Mouse (Mus musculus) layer of hippocampus, adult 11-12 months (tissue): ENCODE measurements at regions not wholly inside any gene's neighbourhood (a gene's known extent, or its start where the extent isn't known, plus 50 kb on each side); places are given as distances from the start of the nearest gene placed in this dataset.

Experiments
- DNase-seq: peaks from one replicate; pipeline ENCODE4 v3.0.0; 2022; ENCODE audit warnings: low spot score

GRCm38 (mm10) chr3:66738201-66739062 lies 242.8 kb upstream of the Rsrc1 start:
- no peak for DNase-seq

GRCm38 (mm10) chr3:66739356-66740014 lies 241.7 kb upstream of the Rsrc1 start:
- no peak for DNase-seq

GRCm38 (mm10) chr3:66744133-66744913 lies 236.9 kb upstream of the Rsrc1 start:
- no peak for DNase-seq

GRCm38 (mm10) chr3:66746373-66747072 lies 234.7 kb upstream of the Rsrc1 start:
- peak; percentile 22 for DNase-seq

GRCm38 (mm10) chr3:66747073-66747710 lies 234.0 kb upstream of the Rsrc1 start:
- no peak for DNase-seq

- no peak for DNase-seq
These were observed 223.0 kb upstream of the Rsrc1 start for GRCm38 (mm10) chr3:66758141-66758540.

GRCm38 (mm10) chr3:66759841-66760240 lies 221.3 kb upstream of the Rsrc1 start:
- no peak for DNase-seq

- no peak for DNase-seq
These were observed 218.7 kb upstream of the Rsrc1 start for GRCm38 (mm10) chr3:66762446-66762845.

- no peak for DNase-seq
These were observed 183.7 kb upstream of the Rsrc1 start for GRCm38 (mm10) chr3:66797351-66798010.

- no peak for DNase-seq
These were observed 182.9 kb upstream of the Rsrc1 start for GRCm38 (mm10) chr3:66798292-66798691.

- DNase-seq, result no peak
These were observed 178.7 kb upstream of the Rsrc1 start for GRCm38 (mm10) chr3:66802538-66802937.

- DNase-seq, result no peak
These were observed 175.0 kb upstream of the Rsrc1 start for GRCm38 (mm10) chr3:66806176-66806575.

GRCm38 (mm10) chr3:66812686-66813445 lies 168.3 kb upstream of the Rsrc1 start:
- DNase-seq, result no peak

- no peak for DNase-seq
These were observed 155.4 kb upstream of the Rsrc1 start for GRCm38 (mm10) chr3:66825761-66826160.
